Mouse (Mus musculus) stomach, postnatal 0 days (tissue): Measurements from ENCODE around the gene Naa15.

Experiments
- CTCF ChIP-seq: IDR thresholded peaks from 2 replicates; pipeline ENCODE4 v1.5.1; 2016; ENCODE audit warnings: antibody characterized with exemption, low read depth, mild to moderate bottlenecking, moderate library complexity
- EP300 ChIP-seq: optimal IDR thresholded peaks from 2 replicates; pipeline ENCODE3; 2016; ENCODE audit warnings: antibody characterized with exemption

DNA sequence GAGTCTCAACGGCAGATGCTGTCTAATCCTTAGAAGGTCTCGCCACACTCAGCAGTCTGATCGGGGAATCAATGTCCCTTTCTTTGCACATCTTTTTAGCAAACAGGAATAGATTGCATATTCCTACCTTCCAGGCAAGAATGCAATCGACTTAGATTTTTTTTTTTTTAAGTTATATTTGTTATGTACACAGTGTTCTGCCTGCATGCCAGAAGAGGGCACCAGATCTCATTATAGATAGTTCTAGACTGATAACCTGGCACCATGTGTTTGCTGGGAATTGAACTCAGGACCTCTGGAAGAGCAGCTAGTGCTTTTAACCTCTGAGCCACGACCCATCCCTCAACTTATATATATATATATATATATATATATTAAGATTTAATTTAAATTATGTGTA is 41.4 kb upstream of the Naa15 start:
- peak; percentile 51 for TF ChIP-seq CTCF
- no peak for TF ChIP-seq EP300
